Mouse (Mus musculus) myocyte (in vitro differentiated cells): ENCODE measurements at regions not wholly inside any gene's neighbourhood (a gene's known extent, or its start where the extent isn't known, plus 50 kb on each side); places are given as distances from the start of the nearest gene placed in this dataset.

Source experiments
- H3K27me3 ChIP-seq: one replicate; pipeline ENCODE4 v1.6.1; 2011; ENCODE audit not compliant: control insufficient read depth, insufficient read depth, insufficient read length
- H3K36me3 ChIP-seq: one replicate; pipeline ENCODE4 v1.6.1; 2011; ENCODE audit not compliant: control insufficient read depth, insufficient read depth
- H3K4me2 ChIP-seq: one replicate; pipeline ENCODE4 v1.6.1; 2011; ENCODE audit warnings: low read depth, control low read depth
- H3K4me3 ChIP-seq: one replicate; pipeline ENCODE4 v1.5.1; 2011; ENCODE audit warnings: mild to moderate bottlenecking, control low read depth, moderate library complexity
- H3K79me2 ChIP-seq: one replicate; pipeline ENCODE4 v1.6.1; 2011; ENCODE audit not compliant: control insufficient read depth, insufficient read depth
- H3ac ChIP-seq: one replicate; pipeline ENCODE4 v1.6.1; 2011; ENCODE audit not compliant: control insufficient read depth, insufficient read length
- CEBPB ChIP-seq: IDR thresholded peaks from 2 replicates; pipeline ENCODE4 v1.6.1; 2011; ENCODE audit warnings: mild to moderate bottlenecking, moderate library complexity; ENCODE audit not compliant: poor library complexity, insufficient read depth, severe bottlenecking
- E2F4 ChIP-seq: IDR thresholded peaks from one replicate; pipeline ENCODE4 v1.6.1; 2011; ENCODE audit warnings: mild to moderate bottlenecking, control low read depth, moderate library complexity; ENCODE audit not compliant: insufficient read depth
- MAX ChIP-seq: IDR thresholded peaks from one replicate; pipeline ENCODE4 v1.6.1; 2011; ENCODE audit warnings: low read depth, mild to moderate bottlenecking, control low read depth
- MYOD1 ChIP-seq, 3 experiments: IDR thresholded peaks; one replicate each; pipeline ENCODE4 v1.6.1; 2011; ENCODE audit warnings: control low read depth in 2 of 3, low read depth in 2 of 3, mild to moderate bottlenecking in 2 of 3, moderate library complexity in 1 of 3; ENCODE audit not compliant: insufficient read length in 2 of 3, control insufficient read depth in 1 of 3
- MYOG ChIP-seq, 3 experiments: IDR thresholded peaks; one replicate each; pipeline ENCODE4 v1.6.1; 2011; ENCODE audit warnings: control low read depth in 2 of 3, low read depth in 2 of 3, mild to moderate bottlenecking in 2 of 3; ENCODE audit not compliant: insufficient read length in 2 of 3, control insufficient read depth in 1 of 3, insufficient read depth in 1 of 3
- POLR2A ChIP-seq: IDR thresholded peaks from one replicate; pipeline ENCODE4 v1.6.1; 2011; ENCODE audit warnings: low read depth, mild to moderate bottlenecking, control low read depth, moderate library complexity; ENCODE audit not compliant: insufficient read length
- POLR2AphosphoS2 ChIP-seq: IDR thresholded peaks from one replicate; pipeline ENCODE4 v1.6.1; 2011; ENCODE audit warnings: low read depth, control low read depth; ENCODE audit not compliant: insufficient read length
- REST ChIP-seq: IDR thresholded peaks from one replicate; pipeline ENCODE4 v1.6.1; 2011; ENCODE audit warnings: mild to moderate bottlenecking, control low read depth, moderate library complexity; ENCODE audit not compliant: insufficient read depth, insufficient read length
- SRF ChIP-seq: IDR thresholded peaks from one replicate; pipeline ENCODE4 v1.6.1; 2011; ENCODE audit warnings: low read depth; ENCODE audit not compliant: control insufficient read depth, insufficient read length
- TCF12 ChIP-seq: IDR thresholded peaks from one replicate; pipeline ENCODE4 v1.6.1; 2011; ENCODE audit warnings: mild to moderate bottlenecking, control low read depth; ENCODE audit not compliant: poor library complexity, insufficient read depth, severe bottlenecking
- TCF3 ChIP-seq: IDR thresholded peaks from one replicate; pipeline ENCODE4 v1.6.1; 2011; ENCODE audit warnings: low read depth, control low read depth; ENCODE audit not compliant: insufficient read length
- USF1 ChIP-seq: IDR thresholded peaks from one replicate; pipeline ENCODE4 v1.6.1; 2011; ENCODE audit warnings: low read depth, mild to moderate bottlenecking, control low read depth, moderate library complexity

DNA sequence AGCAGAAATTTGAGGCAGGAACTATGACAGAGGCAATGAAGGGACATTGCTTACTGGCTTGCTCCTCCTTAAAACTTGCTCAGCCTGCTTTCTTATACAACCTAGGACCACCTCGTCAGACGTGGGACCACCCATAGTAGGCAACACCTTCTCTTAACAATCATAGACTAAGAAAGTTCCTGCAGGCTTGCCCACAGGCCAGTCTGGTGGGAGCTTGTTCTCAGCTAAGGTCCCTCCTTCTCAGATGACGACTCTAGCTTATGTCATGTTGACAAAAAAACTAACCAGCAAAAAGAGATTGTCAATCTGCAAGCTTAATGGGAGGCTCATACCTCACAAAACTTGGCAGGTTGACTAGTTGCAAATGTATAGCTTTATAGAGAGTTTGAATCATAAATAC is 56.5 kb upstream of the Lsm6 start:
- Histone ChIP-seq H3K79me2 (no peaks in the 10 kb centered on the region), H3K27me3 (no peaks in the 10 kb centered on the region), H3ac (no peak overlapping the region), H3K4me3 (no peak overlapping the region), H3K36me3 (no peaks in the 10 kb centered on the region), H3K4me2 (no peak overlapping the region)
- TF ChIP-seq CEBPB (no peak), MYOD1 (IDR thresholded peaks at IDR 0.05; ENCODE audit: control insufficient read depth in 1 of 3, insufficient read length in 2 of 3, low read depth in 2 of 3) (no peak), MAX (no peak), MYOG (IDR thresholded peaks at IDR 0.05; ENCODE audit: control insufficient read depth in 1 of 3, insufficient read depth in 1 of 3, insufficient read length in 2 of 3, low read depth in 2 of 3) (no peak), TCF3 (no peak), POLR2AphosphoS2 (no peak), USF1 (no peak), E2F4 (no peak), TCF12 (no peak), SRF (no peak), REST (no peak), POLR2A (no peak)

DNA sequence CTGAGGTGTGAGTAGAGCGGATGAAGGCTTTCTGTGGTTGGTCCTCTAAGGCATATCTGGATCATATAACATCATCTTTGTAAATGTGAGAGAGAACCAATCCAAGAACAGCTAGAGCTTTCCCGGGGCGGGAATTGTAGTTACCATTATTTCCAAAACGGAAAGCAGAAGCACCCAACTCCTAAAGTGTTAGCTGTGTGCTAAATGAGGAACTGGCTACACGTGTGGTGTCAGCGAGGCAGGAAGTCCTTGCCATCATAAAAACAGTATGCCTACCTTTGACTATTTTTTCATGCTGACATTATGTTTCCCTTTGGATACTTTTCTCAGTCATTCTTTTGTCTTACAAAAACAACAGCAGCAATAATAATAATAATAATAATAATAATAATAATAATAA is 68.8 kb upstream of the Lsm6 start:
- TF ChIP-seq POLR2A = no peak
- no peak for TF ChIP-seq E2F4
- no peak for TF ChIP-seq USF1
- no peak for TF ChIP-seq CEBPB
- TF ChIP-seq REST = no peak
- no peak for TF ChIP-seq MYOG (IDR thresholded peaks at IDR 0.05; ENCODE audit: control insufficient read depth in 1 of 3, insufficient read depth in 1 of 3, insufficient read length in 2 of 3, low read depth in 2 of 3)
- TF ChIP-seq MAX = no peak
- no peak for TF ChIP-seq TCF12
- TF ChIP-seq SRF = no peak
- TF ChIP-seq MYOD1 (IDR thresholded peaks at IDR 0.05; ENCODE audit: control insufficient read depth in 1 of 3, insufficient read length in 2 of 3, low read depth in 2 of 3) = no peak
- TF ChIP-seq TCF3 = no peak
- no peak overlapping the region for H3K4me3 ChIP-seq

DNA sequence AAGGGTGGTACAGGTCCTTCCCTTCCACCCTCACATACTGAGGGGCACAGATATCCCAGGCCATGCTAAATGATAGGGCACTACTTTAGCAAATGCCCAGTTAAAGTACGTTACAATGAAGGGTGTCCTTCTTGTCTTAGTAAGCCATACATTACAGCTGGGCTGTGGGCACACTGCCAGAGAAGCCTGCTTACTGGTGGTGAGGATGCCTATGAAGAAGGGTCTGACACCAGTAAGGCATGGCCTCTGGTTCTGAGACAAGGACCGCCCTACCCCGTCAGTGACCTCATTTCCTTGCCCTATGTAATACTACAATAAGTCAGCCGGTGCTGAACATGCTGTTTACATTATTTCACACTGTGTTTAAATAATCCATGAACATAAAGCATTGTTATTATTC is 69.6 kb upstream of the Lsm6 start:
- Histone ChIP-seq H3K27me3 (peaks cover 6% of the 10 kb centered on the region), H3ac (no peak overlapping the region), H3K4me3 (no peak overlapping the region), H3K36me3 (no peaks in the 10 kb centered on the region), H3K79me2 (no peaks in the 10 kb centered on the region), H3K4me2 (no peak overlapping the region)
- TF ChIP-seq POLR2A (no peak), MYOG (IDR thresholded peaks at IDR 0.05; ENCODE audit: control insufficient read depth in 1 of 3, insufficient read depth in 1 of 3, insufficient read length in 2 of 3, low read depth in 2 of 3) (no peak), TCF12 (no peak), POLR2AphosphoS2 (no peak), CEBPB (no peak)

More for the DNA sequence above, 68.8 kb upstream of the Lsm6 start:
- H3K79me2 ChIP-seq = no peaks in the 10 kb centered on the region
- peaks cover 6% of the 10 kb centered on the region for H3K27me3 ChIP-seq
- H3K36me3 ChIP-seq = no peaks in the 10 kb centered on the region
- H3ac ChIP-seq = no peak overlapping the region
- H3K4me2 ChIP-seq = no peak overlapping the region

DNA sequence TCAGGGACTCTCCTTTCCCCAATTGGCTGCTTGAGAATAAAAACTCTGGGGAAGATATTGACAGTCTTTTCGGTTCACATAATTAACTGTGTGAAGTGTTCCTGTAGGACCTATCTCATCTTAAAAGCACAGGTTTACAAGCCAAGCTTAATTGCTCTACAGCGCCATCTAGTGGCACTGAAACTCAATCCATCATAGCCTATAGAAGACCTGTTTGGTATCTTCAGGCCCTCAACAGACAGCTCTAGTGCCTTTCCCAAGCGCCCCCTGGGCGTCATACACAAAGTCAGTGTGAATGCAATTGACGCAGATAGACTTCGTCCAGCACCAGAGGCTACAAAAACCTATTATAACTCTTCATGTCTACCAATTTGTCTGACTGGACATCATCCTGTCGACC is 78.9 kb upstream of the Lsm6 start:
- Histone ChIP-seq H3K4me2 (no peak overlapping the region), H3K4me3 (no peak overlapping the region), H3ac (no peak overlapping the region), H3K27me3 (no peaks in the 10 kb centered on the region), H3K36me3 (no peaks in the 10 kb centered on the region), H3K79me2 (no peaks in the 10 kb centered on the region)
- no peak for TF ChIP-seq POLR2A
- TF ChIP-seq TCF12 = no peak
- no peak for TF ChIP-seq SRF
- TF ChIP-seq REST = no peak
- no peak for TF ChIP-seq USF1
- TF ChIP-seq CEBPB = no peak
- TF ChIP-seq POLR2AphosphoS2 = no peak
- TF ChIP-seq MYOG (IDR thresholded peaks at IDR 0.05; ENCODE audit: control insufficient read depth in 1 of 3, insufficient read depth in 1 of 3, insufficient read length in 2 of 3, low read depth in 2 of 3) = no peak
- TF ChIP-seq MYOD1 (IDR thresholded peaks at IDR 0.05; ENCODE audit: control insufficient read depth in 1 of 3, insufficient read length in 2 of 3, low read depth in 2 of 3) = no peak

DNA sequence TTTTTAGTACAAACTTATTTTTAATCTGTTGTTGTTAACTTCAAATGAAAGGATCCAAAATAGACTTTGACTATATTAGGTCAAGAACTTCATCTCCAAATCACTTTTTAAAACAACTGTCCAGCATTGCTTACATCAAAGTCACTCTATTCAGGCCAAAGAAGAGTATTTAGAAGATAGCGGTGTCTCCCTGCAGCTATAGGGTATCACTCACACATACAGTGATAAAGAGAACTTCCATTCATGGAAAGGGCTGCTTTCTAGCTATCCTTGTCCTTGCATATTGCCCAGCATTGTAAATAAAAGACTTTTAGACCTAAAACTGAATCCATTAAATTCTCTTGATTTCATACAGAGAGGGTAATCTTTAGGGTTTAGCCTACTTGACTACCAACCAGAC is 82.1 kb upstream of the Lsm6 start:
- TF ChIP-seq USF1 (no peak), POLR2A (no peak), TCF12 (no peak), TCF3 (no peak), E2F4 (no peak), MYOG (IDR thresholded peaks at IDR 0.05; ENCODE audit: control insufficient read depth in 1 of 3, insufficient read depth in 1 of 3, insufficient read length in 2 of 3, low read depth in 2 of 3) (no peak), MAX (no peak), SRF (no peak), REST (no peak), POLR2AphosphoS2 (no peak), MYOD1 (IDR thresholded peaks at IDR 0.05; ENCODE audit: control insufficient read depth in 1 of 3, insufficient read length in 2 of 3, low read depth in 2 of 3) (no peak), CEBPB (no peak)
- Histone ChIP-seq H3K4me2 (no peak overlapping the region), H3K79me2 (no peaks in the 10 kb centered on the region), H3K36me3 (no peaks in the 10 kb centered on the region), H3ac (no peak overlapping the region), H3K4me3 (no peak overlapping the region), H3K27me3 (no peaks in the 10 kb centered on the region)
